Mouse (Mus musculus) thymus, adult 2 months (tissue): ENCODE data around the gene D13Ertd608e. TPM values are rescaled to one million over a fixed set of nuclear protein-coding genes. Genes with fewer than 3 reads are reported as not detected.
"Not testable (repeated sequence)": the region's sequence is repeated elsewhere in the genome, so short reads cannot be mapped to it uniquely, and the experiment has no call there.

Experiments
- DNase-seq: peaks from one replicate; pipeline ENCODE4 v3.0.0; 2021
- H3K27ac ChIP-seq: fragments of 200-500 bp; 2 replicates; pipeline ENCODE4 v1.5.1; 2012; ENCODE audit warnings: low read length, control low read depth; ENCODE audit not compliant: control insufficient read depth, insufficient read depth
- H3K27me3 ChIP-seq: fragments of 200-500 bp; 2 replicates; pipeline ENCODE4 v1.6.1; 2012; ENCODE audit warnings: mild to moderate bottlenecking, low read length, moderate library complexity, mixed read lengths; ENCODE audit not compliant: control insufficient read depth, insufficient read depth
- H3K36me3 ChIP-seq: fragments of 200-500 bp; 2 replicates; pipeline ENCODE4 v1.6.1; 2012; ENCODE audit warnings: mild to moderate bottlenecking, low read length, moderate library complexity; ENCODE audit not compliant: control insufficient read depth, insufficient read depth
- H3K4me1 ChIP-seq: fragments of 200-500 bp; replicated peaks from 2 replicates; pipeline ENCODE4 v1.6.1; 2012; ENCODE audit warnings: low read length; ENCODE audit not compliant: control insufficient read depth, insufficient read depth
- H3K4me3 ChIP-seq: fragments of 200-500 bp; 2 replicates; pipeline ENCODE4 v1.5.1; 2012; ENCODE audit warnings: mild to moderate bottlenecking, low read length, control low read depth, moderate library complexity; ENCODE audit not compliant: control insufficient read depth, insufficient read depth
- CTCF ChIP-seq: fragments of 200-500 bp; IDR thresholded peaks from 2 replicates; pipeline ENCODE4 v1.5.1; 2012; ENCODE audit warnings: mild to moderate bottlenecking, control low read depth, low read length, moderate library complexity, borderline replicate concordance; ENCODE audit not compliant: control insufficient read depth, poor library complexity, insufficient read depth; ENCODE audit errors: extremely low read depth
- POLR2A ChIP-seq: fragments of 200-500 bp; IDR thresholded peaks from 2 replicates; pipeline ENCODE4 v1.6.1; 2012; ENCODE audit warnings: mild to moderate bottlenecking, low read length, control low read depth, moderate library complexity; ENCODE audit not compliant: control insufficient read depth, poor library complexity, insufficient read depth; ENCODE audit errors: extremely low read depth
- WGBS: fragments of 180-500 bp; shearing (Covaris S2); methylation state at CpG from one replicate; pipeline ENCODE4 v1.1.7; 2018; 5-methylcytosine and 5-hydroxymethylcytosine counted together
- polyA plus RNA-seq: library from polyadenylated mRNA; depleted of rRNA; stranded (reverse); fragments of >200 nt; gene quantifications from 2 replicates; pipeline ENCODE4 v1.2.3, GENCODE M21; 2012; rRNA removed

Gene D13Ertd608e
- 1.4 TPM in 1 of 2 replicates, not detected in the other for polyA plus RNA-seq

GRCm38 (mm10) chr13:119835320-119836056 lies at the start of gene D13Ertd608e:
Gene D13Ertd608e (plus strand): TSS chr13:119836006.
- DNase-seq, result peak; percentile 46
- not testable (repeated sequence) for H3K36me3 ChIP-seq, H3K27ac ChIP-seq, H3K4me1 ChIP-seq, H3K27me3 ChIP-seq
- H3K4me3 ChIP-seq, result peak within 1 kb of the TSS; percentile 38
- WGBS, result 14% methylated on average over 19 of the region's 25 CpGs

- H3K4me3 ChIP-seq, result peak overlapping the region; percentile 75
- peak; percentile 49 for DNase-seq
- H3K4me1 ChIP-seq, result peaks cover 12% of the 10 kb centered on the region
- H3K27ac ChIP-seq, result peak overlapping the region; percentile 79
- 1% methylated on average over 56 of the region's 66 CpGs for WGBS
- H3K36me3 ChIP-seq, result peaks cover 33% of the 10 kb centered on the region
- TF ChIP-seq CTCF (no peak), POLR2A (no peak)
- H3K27me3 ChIP-seq, result no peaks in the 10 kb centered on the region
These were observed 45.7 kb upstream of the D13Ertd608e start for GRCm38 (mm10) chr13:119789851-119790717.

GRCm38 (mm10) chr13:119790761-119791579 lies 44.8 kb upstream of the D13Ertd608e start, which contains the start of gene Zfp131:
Gene Zfp131 (minus strand): TSS chr13:119790889.
- H3K27ac ChIP-seq, result peak within 1 kb of the TSS; percentile 79
- TF ChIP-seq CTCF (peak; percentile 7; the same call in 1 of the 2 replicates), POLR2A (no peak)
- DNase-seq, result peak; percentile 91
- H3K4me3 ChIP-seq, result peak within 1 kb of the TSS; percentile 82
- peaks cover 24% of the 10 kb centered on the region for H3K36me3 ChIP-seq
- H3K27me3 ChIP-seq, result no peaks in the 10 kb centered on the region
- under 1% methylated on average over 78 of the region's 86 CpGs for WGBS
- H3K4me1 ChIP-seq, result peaks cover 12% of the 10 kb centered on the region

GRCm38 (mm10) chr13:119791580-119792135 lies 44.1 kb upstream of the D13Ertd608e start:
- Histone ChIP-seq H3K36me3 (peaks cover 20% of the 10 kb centered on the region), H3K27me3 (no peaks in the 10 kb centered on the region), H3K4me1 (peaks cover 12% of the 10 kb centered on the region), H3K27ac (no peak overlapping the region), H3K4me3 (peak overlapping the region; percentile 82)
- WGBS, result 7% methylated on average over 18 of the region's 18 CpGs
- DNase-seq, result no peak
- TF ChIP-seq CTCF, result no peak
- TF ChIP-seq POLR2A, result no peak

GRCm38 (mm10) chr13:119792791-119793404 lies 42.9 kb upstream of the D13Ertd608e start:
- TF ChIP-seq POLR2A, result no peak
- no peak for TF ChIP-seq CTCF
- Histone ChIP-seq H3K27me3 (no peaks in the 10 kb centered on the region), H3K36me3 (peaks cover 10% of the 10 kb centered on the region; the same call in 1 of the 2 replicates), H3K4me1 (peaks cover 12% of the 10 kb centered on the region), H3K4me3 (no peak overlapping the region), H3K27ac (no peak overlapping the region)
- DNase-seq, result no peak
- WGBS, result 92% methylated on average over 5 of the region's 5 CpGs
